Mouse (Mus musculus) NIH3T3 (cell line): ENCODE results near the gene Mpst.

Experiments used
- DNase-seq: peaks from one replicate; pipeline ENCODE4 v3.0.0-alpha.2; 2012; ENCODE audit warnings: low read depth

Mpst gene

GRCm38 (mm10) chr15:78437237-78438017 lies 31.2 kb downstream of the Mpst start:
- DNase-seq, result peak; percentile 32

GRCm38 (mm10) chr15:78438018-78438394 lies 31.8 kb downstream of the Mpst start:
- peak; percentile 16 for DNase-seq

- no peak for DNase-seq
These were observed 32.3 kb downstream of the Mpst start for GRCm38 (mm10) chr15:78438505-78438904.

- DNase-seq, result no peak
These were observed 32.8 kb downstream of the Mpst start for GRCm38 (mm10) chr15:78438973-78439372.

- DNase-seq, result no peak
These were observed 36.0 kb downstream of the Mpst start for GRCm38 (mm10) chr15:78442231-78442630.

- DNase-seq, result no peak
These were observed 37.6 kb downstream of the Mpst start for GRCm38 (mm10) chr15:78443857-78444256.

GRCm38 (mm10) chr15:78447121-78447520 lies 40.9 kb downstream of the Mpst start:
- DNase-seq, result peak; percentile 72

GRCm38 (mm10) chr15:78447746-78448535 lies 41.7 kb downstream of the Mpst start:
- DNase-seq, result peak; percentile 98

GRCm38 (mm10) chr15:78449131-78449530 lies 42.9 kb downstream of the Mpst start:
- no peak for DNase-seq

- DNase-seq, result peak; percentile 96
These were observed 43.6 kb downstream of the Mpst start for GRCm38 (mm10) chr15:78449694-78450418.

GRCm38 (mm10) chr15:78450419-78450768 lies 44.2 kb downstream of the Mpst start:
- DNase-seq, result peak; percentile 76

GRCm38 (mm10) chr15:78451201-78451600 lies 45.0 kb downstream of the Mpst start:
- DNase-seq, result peak; percentile 38

GRCm38 (mm10) chr15:78452929-78453328 lies 46.7 kb downstream of the Mpst start:
- DNase-seq, result peak; percentile 70

GRCm38 (mm10) chr15:78455168-78455567 lies 49.0 kb downstream of the Mpst start:
- DNase-seq, result peak; percentile 48

- DNase-seq, result peak; percentile 26
These were observed 49.8 kb downstream of the Mpst start for GRCm38 (mm10) chr15:78456051-78456450.

GRCm38 (mm10) chr15:78457193-78457592 lies 51.0 kb downstream of the Mpst start:
- DNase-seq, result no peak

- no peak for DNase-seq
These were observed 56.8 kb downstream of the Mpst start for GRCm38 (mm10) chr15:78462981-78463380.
